Mouse (Mus musculus) effector memory CD4-positive, alpha-beta T cell, adult 5 months (primary cell): ENCODE measurements around the gene Glra4. TPM values are rescaled to one million over a fixed set of nuclear protein-coding genes. Genes with fewer than 3 reads are reported as not detected.

Experiments
- polyA plus RNA-seq: library from polyadenylated mRNA; unstranded; fragments of 100-300 nt; shearing (Covaris generic); gene quantifications from one replicate; pipeline ENCODE4 v1.2.1, GENCODE M21; 2017

Gene Glra4
- polyA plus RNA-seq: not detected

DNA sequence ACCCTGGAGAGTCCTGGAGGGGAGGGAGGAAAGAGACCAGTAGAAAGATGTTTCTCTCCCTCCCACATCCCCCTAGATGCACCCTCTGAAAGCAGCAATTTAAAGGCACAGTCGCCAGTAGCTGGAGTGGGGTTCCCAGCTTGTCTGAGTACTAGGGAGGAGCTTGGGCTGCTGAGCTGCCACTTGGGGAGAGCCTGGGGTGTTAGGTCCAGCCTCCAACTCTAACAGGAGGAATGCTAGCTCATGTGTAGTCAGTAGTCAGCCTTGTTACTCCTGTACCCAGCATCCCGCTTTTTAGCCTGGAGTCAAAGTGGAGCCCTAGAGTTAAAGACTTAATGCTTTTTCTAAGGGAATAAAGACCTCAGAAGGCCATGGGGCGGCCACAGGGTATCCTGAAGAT lies at the start of gene Glra4:
Gene Glra4, minus strand, starts transcription at position 101 of the 400 bp plus-strand sequence.

DNA sequence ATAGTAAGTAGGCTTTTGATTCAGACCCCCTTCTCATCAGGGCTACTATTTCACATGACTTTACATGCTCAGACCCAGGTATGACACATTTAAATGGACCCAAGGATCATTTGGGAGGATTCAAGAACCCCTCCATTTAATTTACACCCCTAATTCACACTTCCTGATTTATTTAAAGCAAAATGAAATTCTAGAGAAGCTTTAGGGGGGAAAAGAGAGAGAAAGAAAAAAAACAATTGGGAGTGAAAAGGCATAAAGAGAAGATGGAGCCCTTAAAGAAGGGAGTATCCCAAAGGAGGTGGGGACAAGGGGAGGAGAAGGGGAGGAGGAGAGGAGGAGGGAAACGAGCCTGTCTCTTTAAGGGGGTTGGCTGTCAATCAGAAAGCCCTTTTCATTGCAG lies 42.4 kb upstream of the Glra4 start, which contains the start of gene Plp1:
Gene Plp1, plus strand, starts transcription at position 301 of the 400 bp plus-strand sequence.

DNA sequence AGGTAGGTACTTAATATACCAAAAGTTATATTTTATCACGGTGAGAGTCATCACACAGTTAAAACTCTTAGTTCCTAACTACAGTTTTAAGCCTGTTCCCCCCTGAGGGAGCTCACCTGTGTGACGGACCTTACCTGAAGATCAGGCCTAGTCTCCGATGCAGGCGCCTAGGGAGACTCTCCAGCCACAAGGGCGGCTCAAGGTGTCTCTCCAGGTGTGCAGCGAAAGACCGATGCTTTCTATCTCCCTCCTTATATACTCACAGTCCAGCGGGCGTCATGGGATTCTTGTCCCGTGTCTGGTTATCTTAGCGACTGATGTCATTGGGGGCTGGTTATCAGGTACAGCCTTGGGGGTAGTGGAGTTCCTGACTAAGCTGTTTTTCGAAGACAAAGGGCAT lies 36.5 kb downstream of the Glra4 start, which contains the start of gene Morf4l2:
Gene Morf4l2, minus strand, starts transcription at position 232 of the 400 bp plus-strand sequence.

Other genes starting within 250 kb of the Glra4 start
- gene Kir3dl2, start 236.1 kb downstream of the Glra4 start, polyA plus RNA-seq: not detected
- 1.8 TPM for gene Tceal3, start 189.3 kb downstream of the Glra4 start, polyA plus RNA-seq
- not detected for gene Tceal1, start 72.2 kb downstream of the Glra4 start, polyA plus RNA-seq
- gene Morf4l2, start 36.5 kb downstream of the Glra4 start, polyA plus RNA-seq: 169 TPM
- gene Plp1, start 42.5 kb upstream of the Glra4 start, polyA plus RNA-seq: 1.9 TPM
- not detected for gene Rab9b, start 88.6 kb upstream of the Glra4 start, polyA plus RNA-seq
- gene H2bfm, start 147.2 kb upstream of the Glra4 start, polyA plus RNA-seq: not detected
- gene Tmsb15b2, start 195.4 kb upstream of the Glra4 start, polyA plus RNA-seq: 33.3 TPM
- 1.6 TPM for gene Tmsb15l, start 196.7 kb upstream of the Glra4 start, polyA plus RNA-seq
- 11.5 TPM for gene Tmsb15b1, start 196.7 kb upstream of the Glra4 start, polyA plus RNA-seq
- 12.2 TPM for gene Zcchc18, start 213.0 kb upstream of the Glra4 start, polyA plus RNA-seq